In the genomic region with DNA sequence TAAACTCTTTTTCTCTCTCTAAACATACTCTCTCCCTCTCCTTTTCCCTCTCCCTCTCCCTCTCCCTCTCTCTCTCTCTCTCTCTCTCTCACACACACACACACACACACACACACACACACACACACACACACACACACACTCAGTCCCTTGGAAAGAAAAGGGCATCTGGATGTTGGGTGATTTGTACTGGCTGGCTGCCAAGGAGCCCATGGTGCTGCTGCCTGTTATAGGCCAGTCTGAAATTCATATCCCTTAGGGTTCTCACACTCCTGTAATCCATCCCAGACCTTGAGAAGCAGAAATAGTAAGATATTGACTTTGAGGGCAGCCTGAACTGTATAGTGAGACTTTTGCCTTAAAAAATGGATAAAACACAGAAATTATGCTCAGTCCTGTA, we compare ENCODE assay signal across 12 mouse cellular contexts. TPM values are rescaled to one million over a fixed set of nuclear protein-coding genes. Genes with fewer than 3 reads are reported as not detected.
DNase-seq lines count a peak whose midpoint lies in the region; ATAC-seq and TF ChIP-seq lines count a peak whose summit lies in the region.
"Had no signal": no experiment of that assay in that cellular context is flagged by ENCODE, and none has a peak within 500 bp of the region (broad histone marks: within the 10 kb centered on the region; RNA-seq: fewer than 3 reads in every experiment).

No protein-coding gene starts in this region.

- peaks cover 4% of the 10 kb centered on the region; the same call in 1 of the 2 replicates for H3K4me1 ChIP-seq in limb, embryonic 11.5 days (ENCODE audit: control insufficient read depth, insufficient read depth, low read length)
- H3K4me1 ChIP-seq in limb, embryonic 10.5 days, result peaks cover 8% of the 10 kb centered on the region

- no peaks in the 10 kb centered on the region for H3K9me3 ChIP-seq in limb, embryonic 11.5 days (ENCODE audit: control insufficient read depth, low read length)
- no peaks in the 10 kb centered on the region for H3K9me3 ChIP-seq in limb, embryonic 10.5 days (replicated peaks)
- H3K9me3 ChIP-seq: midbrain, embryonic 10.5 days had no signal

- DNase-seq in gastrocnemius, adult 2 months, result peak; percentile 43
- no peak for DNase-seq in gastrocnemius, adult 18-20 months (ENCODE audit: low spot score)
- peak; percentile 52 for DNase-seq in limb, embryonic 11.5 days (ENCODE audit: low spot score)
- no peak for DNase-seq in limb, embryonic 10.5 days (ENCODE audit: low spot score)
- peak; percentile 28 for DNase-seq in 3T3-L1 (ENCODE audit: low read depth, low spot score)
- peak; percentile 56 to 75 for DNase-seq in adrenal gland, postnatal 36 days
- DNase-seq in T-cell, adult 2 months (ENCODE audit: low spot score), result no peak
- DNase-seq in thymus, postnatal 0 days (ENCODE audit: low spot score), result no peak
- DNase-seq: gastrocnemius, postnatal 36 days; right cerebral cortex, postnatal 25 days had no signal

- no peak overlapping the region for H3K4me3 ChIP-seq in gastrocnemius, adult 2 months
- no peak overlapping the region for H3K4me3 ChIP-seq in limb, embryonic 11.5 days (ENCODE audit: low read depth, low read length)
- no peak overlapping the region for H3K4me3 ChIP-seq in limb, embryonic 10.5 days
- H3K4me3 ChIP-seq: midbrain, embryonic 10.5 days had no signal

- H3K27me3 ChIP-seq in limb, embryonic 11.5 days (ENCODE audit: control insufficient read depth, insufficient read depth, low read length), result no peaks in the 10 kb centered on the region
- H3K27me3 ChIP-seq in limb, embryonic 10.5 days (ENCODE audit: low read depth, poor library complexity, severe bottlenecking), result no peaks in the 10 kb centered on the region
- H3K27me3 ChIP-seq: CH12.LX had no signal

- no peak for TF ChIP-seq CTCF in gastrocnemius, adult 2 months (IDR thresholded peaks at IDR 0.05)

- no peaks in the 10 kb centered on the region; the same call in 1 of the 2 replicates for H3K36me3 ChIP-seq in limb, embryonic 11.5 days (ENCODE audit: control insufficient read depth, insufficient read depth, low read length)
- H3K36me3 ChIP-seq in limb, embryonic 10.5 days, result peaks cover 57% of the 10 kb centered on the region

- peak; percentile 63 for ATAC-seq in limb, embryonic 11.5 days (ENCODE audit: insufficient number of reproducible peaks, low FRiP score, low TSS enrichment, low read depth)

- no peak overlapping the region for H3K9ac ChIP-seq in limb, embryonic 11.5 days (ENCODE audit: low read length)

- no peak overlapping the region for H3K27ac ChIP-seq in gastrocnemius, adult 2 months
- H3K27ac ChIP-seq in limb, embryonic 11.5 days (replicated peaks; ENCODE audit: low read depth, low read length), result no peak overlapping the region
- no peak overlapping the region; the same call in 1 of the 2 replicates for H3K27ac ChIP-seq in limb, embryonic 10.5 days

- H3K4me2 ChIP-seq in limb, embryonic 11.5 days (ENCODE audit: low read depth, severe bottlenecking), result no peak overlapping the region

- intact Hi-C loops in gastrocnemius, adult 2 months (cut with DNase I), result no loop called here

RNA-seq across cellular contexts. Expression of a gene that starts 4.9 kb away (rescaled TPM):
- 10 to 100 TPM; 11.9 to 16.6 TPM for total RNA-seq in gastrocnemius, adult 2 months (2021)
- 10 to 100 TPM; 12.3 to 13.2 TPM for total RNA-seq in gastrocnemius, adult 18-20 months (2021)
- 12.9 and 17.7 TPM in 2 replicates for polyA plus RNA-seq in limb, embryonic 11.5 days (2014; fragmentation: Nextera tagmentation; extraction: Ambion mirVana)
- polyA plus RNA-seq in limb, embryonic 10.5 days (2016; fragmentation: Nextera tagmentation; extraction: Ambion mirVana), result 12.6 and 15.1 TPM in 2 replicates
- 10 to 100 TPM; 18.5 to 21.9 TPM for total RNA-seq in adrenal gland, postnatal 36 days (2021)
- 1.7 and 2.3 TPM in 2 replicates for polyA plus RNA-seq in thymus, postnatal 0 days (2015; fragmentation: Nextera tagmentation; extraction: Ambion mirVana)

RNA-seq across cellular contexts. Expression of a gene that starts 34.9 kb away (rescaled TPM):
- total RNA-seq in gastrocnemius, adult 2 months (2021), result 1 to 10 TPM in 1 of 2 experiments, under 1 TPM in 1; 0.92 to 1.1 TPM
- under 1 TPM; 0.76 to 0.80 TPM for total RNA-seq in gastrocnemius, adult 18-20 months (2021)
- 29.3 and 30.5 TPM in 2 replicates for polyA plus RNA-seq in limb, embryonic 11.5 days (2014; fragmentation: Nextera tagmentation; extraction: Ambion mirVana)
- polyA plus RNA-seq in limb, embryonic 10.5 days (2016; fragmentation: Nextera tagmentation; extraction: Ambion mirVana), result 40.8 and 45.1 TPM in 2 replicates
- total RNA-seq in adrenal gland, postnatal 36 days (2021), result 1 to 10 TPM; 2.9 to 4.1 TPM
- 16.1 and 19.6 TPM in 2 replicates for polyA plus RNA-seq in thymus, postnatal 0 days (2015; fragmentation: Nextera tagmentation; extraction: Ambion mirVana)

RNA-seq across cellular contexts. Expression of a gene that starts 35.1 kb away (rescaled TPM):
- total RNA-seq in gastrocnemius, adult 2 months (2021), result 10 to 100 TPM; 14.1 to 19.4 TPM
- 10 to 100 TPM; 11.8 to 15.6 TPM for total RNA-seq in gastrocnemius, adult 18-20 months (2021)
- polyA plus RNA-seq in limb, embryonic 11.5 days (2014; fragmentation: Nextera tagmentation; extraction: Ambion mirVana), result 25.8 and 27.8 TPM in 2 replicates
- polyA plus RNA-seq in limb, embryonic 10.5 days (2016; fragmentation: Nextera tagmentation; extraction: Ambion mirVana), result 27.3 and 33.6 TPM in 2 replicates
- 10 to 100 TPM; 12.7 to 20.7 TPM for total RNA-seq in adrenal gland, postnatal 36 days (2021)
- 43.2 and 48.3 TPM in 2 replicates for polyA plus RNA-seq in thymus, postnatal 0 days (2015; fragmentation: Nextera tagmentation; extraction: Ambion mirVana)

Comparison
In these comparisons a context has a peak if more than half of its experiments do, and no peak if none do; other contexts are left out.
1. DNase-seq: peak in gastrocnemius, adult 2 months (single experiment), limb, embryonic 11.5 days (single experiment), 3T3-L1 (single experiment) and adrenal gland, postnatal 36 days (2 of 2); none in gastrocnemius, adult 18-20 months (single experiment), limb, embryonic 10.5 days (single experiment), T-cell, adult 2 months (single experiment) and thymus, postnatal 0 days (single experiment).